Mouse (Mus musculus): ENCODE measurements around the gene Btd.

DNA sequence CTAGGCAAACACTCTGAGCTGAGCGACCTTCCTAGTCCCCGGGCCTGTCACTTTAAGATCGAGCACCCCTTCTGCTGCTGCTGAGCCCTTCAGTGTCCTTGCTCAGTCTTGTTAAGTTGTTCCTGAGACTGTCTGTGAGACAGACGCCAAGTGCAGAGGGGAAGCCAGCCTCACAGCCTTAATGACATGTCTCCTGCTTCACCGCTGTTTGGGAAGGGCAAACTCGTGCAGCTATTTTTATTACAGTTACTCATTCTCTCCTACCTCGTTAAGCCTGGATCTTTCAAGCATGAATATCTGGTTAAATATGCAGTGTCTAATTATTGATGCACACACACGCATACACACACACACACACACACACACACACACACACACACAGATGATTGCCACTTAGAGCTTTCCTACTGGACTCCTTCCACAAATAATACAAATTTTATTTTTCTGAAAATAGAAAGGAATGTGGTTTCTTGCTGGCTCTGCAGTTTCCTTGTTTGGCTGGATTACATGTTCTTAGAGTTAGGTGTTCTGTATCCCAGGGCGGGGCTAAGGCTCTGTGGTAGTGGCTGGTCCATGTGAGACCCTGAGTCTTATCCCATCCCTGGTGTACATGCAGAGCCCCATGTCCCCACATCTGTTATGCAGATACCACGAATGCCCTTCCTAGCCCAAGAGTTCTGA lies 18.8 kb downstream of the Btd start:
- TF ChIP-seq CTCF (IDR thresholded peaks at IDR 0.05; ENCODE audit: borderline replicate concordance, control insufficient read depth, extremely low read depth, insufficient read depth, low read length, poor library complexity) (no peak), POLR2A (IDR thresholded peaks at IDR 0.05; ENCODE audit: control insufficient read depth, extremely low read depth, insufficient read depth, low read length, poor library complexity) (no peak)

Measured in thymus, adult 2 months (tissue).